Mouse (Mus musculus) kidney, postnatal 14 days (tissue): ENCODE measurements at regions not wholly inside any gene's neighbourhood (a gene's known extent, or its start where the extent isn't known, plus 50 kb on each side); places are given as distances from the start of the nearest gene placed in this dataset.

Source experiments
- DNase-seq: peaks from one replicate; pipeline ENCODE4 v3.0.0; 2022; ENCODE audit warnings: mixed read lengths

DNA sequence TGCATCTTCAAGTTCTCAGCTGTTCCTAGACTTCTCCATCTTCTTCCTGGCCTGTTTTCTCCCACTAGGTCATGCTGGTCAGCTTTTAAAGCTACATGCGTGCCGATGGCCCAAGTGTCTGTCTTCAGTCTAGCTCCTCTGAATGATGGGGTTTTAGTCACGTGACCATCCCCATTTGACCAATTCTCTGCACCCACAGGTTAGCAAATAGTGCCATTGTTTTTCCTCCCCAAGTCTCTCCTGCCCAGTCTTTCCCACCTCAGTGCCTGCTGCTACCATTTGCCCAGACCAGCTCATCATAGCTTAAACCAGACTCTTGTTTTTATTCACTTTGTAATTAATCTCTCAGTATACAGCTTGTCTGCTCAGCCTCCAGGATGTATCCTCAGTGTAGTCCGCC lies 62.3 kb downstream of the Zfp706 start:
- DNase-seq, result no peak

DNA sequence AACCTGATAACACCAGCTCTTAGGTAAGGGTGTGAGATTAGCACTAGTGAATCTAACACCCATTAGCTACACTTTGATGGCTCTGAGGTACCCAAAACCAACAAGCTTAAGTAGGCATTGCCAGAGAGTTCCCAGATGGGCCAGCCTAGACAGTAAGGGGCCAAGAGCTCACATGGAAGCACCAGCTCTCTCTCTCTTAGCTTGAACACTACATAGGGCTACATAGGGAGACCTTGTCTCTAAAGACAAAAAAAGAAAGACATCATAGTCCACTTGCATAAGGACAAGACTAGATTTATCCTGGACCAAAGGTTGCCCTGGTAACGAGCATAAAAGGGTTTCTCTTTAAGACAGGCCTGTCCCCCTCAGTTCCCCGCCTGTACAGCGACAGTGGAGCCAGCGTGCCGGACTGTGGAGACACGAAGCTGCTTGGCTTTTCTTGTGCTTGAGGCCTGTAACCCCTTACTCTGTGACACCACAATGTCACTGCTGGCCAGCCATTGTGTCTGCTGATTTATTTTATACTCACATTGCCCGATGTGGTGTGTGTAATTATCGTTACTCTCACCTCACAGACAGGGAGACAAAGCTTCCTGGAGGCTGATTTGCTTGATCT lies 62.9 kb downstream of the Zfp706 start:
- DNase-seq, result no peak

DNA sequence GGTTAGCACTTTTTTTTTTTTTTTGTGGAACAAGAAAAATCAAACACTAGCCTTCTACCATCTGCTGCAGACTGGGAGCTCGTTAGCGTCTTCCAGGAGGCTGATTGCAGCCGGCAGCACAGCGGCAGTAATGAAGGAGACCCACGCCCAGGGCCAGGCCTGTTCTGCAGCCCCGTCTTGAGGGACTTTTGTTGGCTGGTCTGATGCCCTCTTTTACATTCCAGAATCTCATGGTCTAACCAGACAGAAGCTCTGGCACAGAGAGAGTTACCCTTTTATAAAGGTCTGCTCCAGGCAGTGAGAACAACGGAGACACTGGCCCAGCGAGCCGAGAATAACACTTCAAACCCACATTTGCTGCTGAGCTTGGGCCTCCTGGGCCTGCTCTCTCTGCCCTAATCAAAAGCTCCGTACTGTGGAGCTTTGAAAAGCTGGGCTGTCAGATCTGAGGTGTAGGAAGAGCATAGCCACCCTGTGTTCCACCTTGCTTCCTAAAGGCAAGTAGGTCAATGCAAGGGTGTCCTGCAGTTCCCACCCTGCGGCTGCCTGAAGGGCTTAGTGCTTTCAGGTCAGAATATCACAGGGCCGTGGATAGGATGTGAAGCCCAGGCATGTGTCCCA lies 64.0 kb downstream of the Zfp706 start:
- DNase-seq, result no peak

DNA sequence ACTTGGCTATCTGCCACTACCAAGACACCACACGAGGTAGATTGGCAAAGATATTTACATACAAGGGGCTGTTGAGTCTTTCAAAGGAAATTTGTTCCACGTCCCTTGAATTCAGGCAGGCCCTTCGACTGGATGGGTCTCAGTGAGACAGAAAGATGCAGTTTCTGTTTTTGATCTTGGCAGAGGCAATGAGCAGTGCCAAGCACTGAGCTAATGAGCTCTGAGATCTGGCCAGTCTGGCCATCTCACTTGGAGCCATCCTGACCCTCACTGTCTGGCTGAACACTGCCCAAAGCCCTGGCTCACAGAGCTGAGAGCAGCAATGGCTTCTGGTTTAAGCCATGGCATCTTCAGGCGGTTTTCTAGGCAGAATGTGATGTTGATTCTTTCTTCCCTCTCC lies 65.3 kb downstream of the Zfp706 start:
- no peak for DNase-seq

DNA sequence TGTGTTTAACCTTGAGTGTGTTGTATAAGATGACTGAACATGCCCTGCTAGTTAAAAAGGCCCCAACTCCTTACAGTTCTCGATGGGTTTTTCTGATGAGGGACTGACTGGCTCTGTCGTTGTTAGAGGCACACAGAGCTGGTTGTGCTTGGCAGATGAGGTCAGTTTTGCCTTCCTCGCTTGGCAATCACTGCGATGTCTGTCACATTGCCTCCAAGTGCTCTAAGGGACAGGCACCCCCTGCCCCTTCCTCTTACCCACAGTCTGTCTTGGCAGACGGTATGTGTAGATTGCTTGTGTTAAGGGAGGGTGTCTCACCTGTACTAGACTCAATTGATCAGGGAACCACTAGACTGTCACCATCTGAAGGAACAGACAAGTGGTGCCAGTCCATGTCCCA lies 65.8 kb downstream of the Zfp706 start:
- no peak for DNase-seq

DNA sequence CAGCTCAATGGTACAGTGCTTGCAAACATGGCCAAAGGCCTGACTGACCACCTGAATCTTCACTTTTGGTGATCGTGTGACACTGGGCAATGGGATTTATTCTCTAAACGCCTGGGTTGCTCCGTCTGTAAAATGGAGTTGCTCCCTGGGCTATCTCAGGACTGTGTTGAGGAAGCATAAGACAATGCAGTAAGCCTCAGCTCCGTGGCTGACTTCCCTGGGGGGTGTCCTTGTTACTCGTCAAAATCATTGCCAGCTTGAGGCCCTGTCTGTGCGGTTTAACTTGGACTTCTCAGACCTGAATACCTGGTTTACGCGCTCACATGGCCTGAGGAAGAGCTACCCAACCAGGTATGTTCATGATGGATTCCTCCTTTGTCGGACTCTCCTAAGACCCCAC lies 68.0 kb downstream of the Zfp706 start:
- DNase-seq, result no peak

DNA sequence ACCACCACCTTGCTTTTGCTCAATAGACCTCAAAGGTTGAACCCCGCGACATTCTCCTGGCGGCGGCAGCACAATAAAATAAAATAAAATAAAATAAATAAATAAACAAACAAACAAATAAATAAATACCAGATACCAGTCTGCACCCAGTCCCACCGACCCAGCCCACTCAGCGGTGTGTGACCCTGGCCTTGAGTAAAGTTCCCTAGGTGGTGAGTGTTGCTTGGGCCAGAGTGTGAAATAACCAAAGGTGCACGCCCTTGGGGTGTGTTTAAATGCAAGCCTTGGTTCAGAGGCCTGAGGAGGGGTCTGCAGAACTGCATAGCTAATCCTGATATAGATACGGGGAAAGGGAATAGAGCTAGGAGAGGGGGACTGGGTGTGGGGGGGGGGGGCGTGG lies 68.4 kb downstream of the Zfp706 start:
- DNase-seq, result no peak

DNA sequence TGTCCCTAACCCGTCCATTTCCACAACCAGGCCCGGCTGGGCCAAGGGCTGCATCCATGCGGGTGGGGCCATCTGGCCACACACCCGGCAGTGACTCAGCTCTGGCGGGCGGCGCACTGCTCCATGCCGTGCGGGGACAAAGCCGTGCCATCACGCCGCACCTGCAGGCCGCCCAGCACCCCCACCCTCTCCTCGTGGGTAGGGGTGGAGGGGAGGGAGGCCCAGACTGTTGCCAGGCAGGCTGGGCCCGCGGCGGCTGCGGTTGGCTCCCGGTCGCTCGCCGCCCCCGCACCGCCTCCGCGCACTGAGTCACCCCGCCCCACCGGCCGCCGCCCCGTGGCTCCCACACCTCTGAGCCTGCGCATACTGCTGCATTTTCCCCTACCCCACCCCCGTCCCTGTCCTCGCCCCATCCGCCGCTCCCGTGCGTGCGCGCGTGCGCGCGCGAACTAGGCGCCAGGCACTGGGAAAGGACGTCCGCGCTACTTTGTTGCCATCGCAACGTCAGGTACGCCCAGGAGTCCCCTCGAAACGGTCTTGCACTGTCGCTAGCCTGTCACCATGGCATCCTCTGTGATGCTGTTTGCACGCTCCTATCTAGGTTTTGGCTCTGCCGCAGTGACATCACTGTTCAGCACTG lies 68.9 kb downstream of the Zfp706 start:
- peak; percentile 94 for DNase-seq

DNA sequence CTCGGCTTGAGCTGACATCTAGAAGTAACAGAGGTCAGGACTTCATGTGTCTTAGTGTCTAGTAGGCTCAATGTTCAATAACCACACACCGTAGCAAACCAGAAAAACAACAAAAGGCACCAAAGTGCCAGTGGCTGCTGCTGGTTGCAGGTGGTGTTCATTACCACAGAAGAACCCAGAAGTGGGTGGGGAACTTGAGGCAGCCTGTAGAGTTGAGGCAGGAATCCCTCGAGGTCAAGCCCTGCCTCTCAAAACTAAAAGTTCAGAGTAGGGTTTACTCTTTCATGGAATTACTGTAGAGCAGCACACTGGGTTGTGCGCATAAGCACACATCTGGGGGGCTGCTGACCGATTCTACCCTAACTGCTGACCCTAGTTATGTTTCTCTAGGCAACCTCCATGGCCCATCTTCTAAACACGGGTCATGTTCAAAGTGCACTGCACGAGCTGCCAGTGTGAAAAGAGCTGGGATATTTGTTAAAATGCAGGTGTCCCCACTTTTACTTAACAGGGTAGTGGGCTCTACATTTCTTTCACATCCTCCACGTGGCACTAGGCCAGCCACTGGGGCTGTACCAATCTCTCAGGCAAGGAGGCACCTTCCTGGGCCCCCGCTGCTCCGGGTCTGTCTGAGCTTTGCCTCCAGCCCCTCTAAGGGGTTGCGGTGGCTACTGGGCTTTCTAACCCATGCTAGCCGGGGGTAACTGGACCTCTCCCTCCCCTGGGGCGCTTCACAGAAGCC lies 69.6 kb downstream of the Zfp706 start:
- DNase-seq, result no peak

DNA sequence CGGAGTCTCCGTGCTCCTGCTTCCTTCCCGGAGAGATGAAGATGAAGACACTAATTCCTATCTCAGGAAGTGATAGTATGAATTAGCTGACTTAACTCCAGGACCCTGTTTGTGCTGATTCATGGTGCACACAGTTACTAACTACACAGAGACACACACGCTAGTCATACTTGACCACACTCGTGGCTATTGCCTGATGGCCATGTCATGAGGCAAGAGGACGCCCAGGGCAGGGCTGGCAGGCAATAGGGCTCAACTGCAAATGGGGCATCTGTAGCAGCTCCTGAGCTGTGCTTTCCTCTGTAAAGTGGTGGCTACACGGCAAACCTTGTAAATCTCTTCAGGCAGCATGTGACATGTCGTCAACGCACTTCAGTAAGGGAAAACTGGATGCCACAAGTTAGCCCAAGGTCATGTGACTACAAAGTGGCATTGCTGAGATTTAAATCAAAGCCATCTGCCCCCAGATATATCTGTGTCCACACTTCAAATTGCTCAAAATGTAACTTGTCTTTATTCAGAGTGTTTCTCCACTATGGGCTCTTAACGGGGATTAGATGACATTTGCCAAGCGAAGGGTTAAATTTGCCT lies 70.4 kb downstream of the Zfp706 start:
- no peak for DNase-seq

DNA sequence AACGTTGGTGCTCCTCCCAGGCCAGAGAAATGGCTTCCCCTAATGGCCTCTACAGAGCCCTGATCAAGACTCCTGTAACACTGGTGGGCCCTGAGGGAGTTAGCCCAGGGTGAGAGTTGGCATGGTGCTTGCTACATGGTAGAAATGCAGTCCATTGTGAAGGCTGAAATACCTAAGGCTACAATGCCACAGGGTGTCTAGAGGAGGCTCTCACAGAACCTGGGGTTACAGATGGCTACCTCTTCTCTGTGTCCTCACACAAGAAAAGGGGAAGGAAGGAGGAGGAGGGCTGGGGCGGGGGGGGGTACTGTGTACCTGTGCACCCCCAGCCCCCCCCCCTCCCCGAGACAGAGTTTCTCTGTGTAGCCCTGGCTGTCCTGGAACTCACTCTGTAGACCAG lies 72.8 kb downstream of the Zfp706 start:
- DNase-seq, result no peak

DNA sequence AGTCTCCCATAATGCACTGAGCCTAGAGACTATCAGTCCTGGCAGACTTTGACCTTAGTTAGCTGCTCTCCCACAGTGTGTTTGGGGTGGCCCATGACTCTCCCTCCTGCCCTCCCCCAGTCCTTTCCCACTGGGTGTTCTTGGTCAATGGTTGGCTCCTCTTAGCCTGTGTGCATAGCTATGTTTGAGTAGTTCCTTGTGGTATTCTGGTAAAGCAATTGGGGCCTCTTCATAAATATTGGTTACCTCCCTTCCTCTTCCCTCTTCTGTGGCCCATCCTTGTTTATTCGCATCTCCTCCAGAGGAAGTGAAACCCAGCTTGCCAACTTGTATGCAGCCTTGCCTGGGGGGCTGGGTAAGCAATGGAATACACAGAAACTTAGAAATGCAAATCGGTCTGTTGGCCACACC lies 74.0 kb downstream of the Zfp706 start:
- no peak for DNase-seq

DNA sequence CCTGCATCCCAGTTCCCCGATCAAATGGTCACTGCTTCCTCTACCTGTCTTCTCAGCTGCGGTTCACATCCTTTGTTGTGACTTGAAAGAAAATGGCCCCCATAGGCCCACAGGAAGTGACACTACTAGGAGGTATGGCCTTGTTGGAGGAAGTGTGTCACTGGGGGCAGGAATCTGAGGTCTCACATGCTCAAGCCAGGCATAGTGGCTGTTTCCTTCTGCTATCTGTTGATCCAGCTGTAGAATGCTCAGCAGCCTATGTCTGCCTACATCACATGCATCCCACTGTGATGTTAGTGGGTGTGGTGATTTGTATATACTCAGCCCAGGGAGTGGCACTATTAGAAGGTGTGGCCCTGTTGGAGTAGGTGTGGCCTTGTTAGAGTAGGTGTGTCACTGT lies 76.1 kb downstream of the Zfp706 start:
- no peak for DNase-seq

DNA sequence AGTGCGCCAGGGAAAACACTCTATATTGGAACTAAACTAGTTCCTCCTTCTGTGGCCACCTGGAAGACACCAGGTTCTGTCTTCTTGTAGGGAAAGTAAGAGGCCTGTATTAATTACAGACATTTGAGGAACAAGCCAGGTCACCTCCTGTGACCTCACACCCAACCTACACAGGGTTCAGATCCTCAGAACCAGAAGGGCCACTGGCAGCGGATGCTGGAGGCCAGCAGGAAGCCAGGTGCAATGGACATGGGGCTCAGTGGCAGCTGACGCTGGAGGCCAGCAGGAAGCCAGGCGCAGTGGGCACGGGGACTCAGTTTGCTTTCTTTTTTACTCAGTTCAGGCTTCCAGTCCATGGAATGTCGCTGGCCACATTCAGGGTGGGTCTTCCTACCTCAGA lies 77.1 kb downstream of the Zfp706 start:
- no peak for DNase-seq

DNA sequence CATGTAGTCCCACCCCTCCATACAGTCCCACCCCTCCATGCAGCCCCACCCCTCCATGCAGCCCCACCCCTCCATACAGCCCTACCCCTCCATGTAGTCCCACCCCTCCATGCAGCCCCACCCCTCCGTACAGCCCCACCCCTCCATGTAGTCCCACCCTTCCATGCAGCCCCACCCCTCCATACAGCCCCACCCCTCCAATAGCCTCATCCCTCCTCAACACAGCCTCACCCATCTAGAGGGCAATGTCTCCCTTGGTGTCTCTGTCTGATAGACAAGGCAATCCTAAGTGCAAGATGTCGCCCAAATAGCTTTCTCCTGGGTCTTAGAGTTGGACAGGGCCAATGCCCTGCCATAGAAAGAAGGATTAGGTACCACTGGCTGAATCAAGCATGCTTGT lies 77.8 kb downstream of the Zfp706 start:
- DNase-seq, result no peak

DNA sequence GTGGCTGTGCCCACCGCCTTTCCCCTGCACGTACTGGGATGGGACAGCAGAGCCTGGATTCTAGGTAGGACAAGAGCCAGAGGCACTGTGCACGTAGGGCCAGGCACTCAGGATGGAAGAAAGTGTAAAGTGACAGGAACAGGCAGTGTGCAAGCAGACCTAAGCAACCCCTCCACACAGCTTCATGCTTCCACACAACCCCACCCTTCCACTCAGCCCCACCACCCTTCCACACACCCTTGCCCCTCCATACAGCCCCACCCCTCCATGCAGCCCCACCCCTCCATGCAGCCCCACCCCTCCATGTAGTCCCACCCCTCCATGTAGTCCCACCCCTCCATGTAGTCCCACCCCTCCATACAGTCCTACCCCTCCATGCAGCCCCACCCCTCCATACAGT lies 78.5 kb downstream of the Zfp706 start:
- DNase-seq, result no peak

DNA sequence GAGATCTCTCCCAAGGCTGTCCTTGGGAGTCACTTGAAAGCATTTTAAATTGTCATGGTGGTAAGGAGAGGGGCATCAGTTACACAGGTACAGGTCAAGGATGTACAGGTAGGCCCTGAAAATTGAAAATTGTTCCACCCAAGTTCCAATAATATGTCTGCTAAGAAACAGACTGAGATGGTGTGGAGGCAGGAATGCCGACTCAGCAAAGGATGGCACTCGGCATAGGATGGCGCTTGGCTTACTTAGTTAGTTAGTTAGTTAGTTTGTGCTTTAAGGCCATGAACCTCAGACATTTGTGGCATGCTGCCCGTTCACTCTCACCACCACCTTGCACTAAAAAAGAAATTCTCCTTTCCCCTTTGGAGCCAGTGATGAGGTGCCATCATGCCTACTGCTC lies 78.9 kb downstream of the Zfp706 start:
- no peak for DNase-seq

DNA sequence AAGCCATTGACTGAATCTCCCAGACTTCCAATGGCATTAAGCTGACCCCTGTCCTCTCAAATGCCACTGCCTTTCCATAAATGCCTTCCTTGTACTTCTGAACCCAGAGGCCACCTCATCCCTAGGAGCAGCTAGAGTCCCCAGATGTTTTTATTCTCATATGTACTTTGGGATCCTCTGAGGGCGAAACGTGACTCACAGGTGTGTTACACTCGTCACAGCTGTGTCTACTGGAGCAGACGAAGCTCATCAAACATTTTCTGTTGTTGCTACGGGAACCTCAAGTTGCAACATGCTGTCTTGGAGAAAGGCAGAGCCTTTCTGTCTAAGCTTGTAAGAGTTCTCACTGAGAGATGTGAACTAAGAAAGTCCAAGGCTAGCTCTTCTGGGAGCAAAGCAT lies 80.1 kb downstream of the Zfp706 start:
- no peak for DNase-seq

DNA sequence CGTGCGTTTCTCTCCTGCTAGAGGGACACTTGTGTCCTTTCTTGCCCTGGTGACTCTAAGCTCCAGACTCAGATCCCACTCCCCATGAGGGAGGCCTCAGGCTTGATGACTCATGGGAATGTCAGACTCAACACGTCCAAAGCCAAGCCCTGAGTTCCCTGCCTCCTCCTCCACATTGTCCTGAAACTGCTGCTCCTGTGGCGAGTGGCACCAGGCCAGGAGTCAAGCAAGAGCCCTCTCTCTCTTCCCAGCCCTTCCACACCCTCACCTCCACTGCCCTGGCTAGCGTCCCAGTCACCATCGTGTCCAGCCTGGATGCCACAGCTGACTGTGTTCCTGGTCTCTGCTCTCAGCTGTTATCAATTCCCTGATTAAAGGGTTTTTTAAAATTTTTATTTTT lies 83.4 kb downstream of the Zfp706 start:
- peak; percentile 54 for DNase-seq

DNA sequence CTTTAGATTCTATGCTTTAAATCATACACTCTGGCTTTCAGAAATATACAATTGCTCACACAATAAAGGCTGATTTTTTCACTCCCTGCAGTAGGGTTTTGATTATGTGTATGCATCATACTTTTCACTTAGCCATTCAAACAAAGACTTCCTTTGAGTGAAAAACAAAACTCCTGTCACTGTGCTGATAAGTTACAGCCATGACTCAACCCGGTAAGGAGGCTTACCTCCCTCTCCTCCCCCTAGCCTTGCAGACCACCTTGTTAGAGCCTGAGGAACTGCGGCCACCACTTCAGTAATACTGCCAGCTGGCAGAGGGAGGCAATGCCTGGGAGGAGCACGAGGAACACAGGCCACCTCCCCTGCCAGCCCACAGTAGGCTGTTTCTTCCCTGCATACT lies 86.2 kb downstream of the Zfp706 start:
- DNase-seq, result no peak

DNA sequence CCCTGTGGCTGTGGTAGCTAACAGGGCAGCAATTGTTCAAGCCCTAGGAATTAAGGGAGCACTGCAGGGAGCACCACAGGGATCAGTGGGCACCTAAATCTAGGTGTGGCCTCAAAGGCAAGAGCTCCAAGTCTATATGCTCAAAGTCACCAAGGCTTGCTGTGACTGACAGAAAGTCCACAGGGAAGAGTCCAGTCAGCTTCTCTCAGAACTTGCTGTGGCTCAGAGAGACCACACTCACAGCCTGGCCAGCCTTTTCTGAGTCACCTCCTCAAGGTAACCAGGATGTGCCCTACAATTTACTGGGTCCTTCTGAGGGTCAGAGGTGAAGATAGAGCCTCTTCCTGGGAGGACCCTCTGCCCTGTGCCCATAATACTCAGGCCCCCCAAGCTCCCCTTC lies 86.7 kb downstream of the Zfp706 start:
- no peak for DNase-seq

DNA sequence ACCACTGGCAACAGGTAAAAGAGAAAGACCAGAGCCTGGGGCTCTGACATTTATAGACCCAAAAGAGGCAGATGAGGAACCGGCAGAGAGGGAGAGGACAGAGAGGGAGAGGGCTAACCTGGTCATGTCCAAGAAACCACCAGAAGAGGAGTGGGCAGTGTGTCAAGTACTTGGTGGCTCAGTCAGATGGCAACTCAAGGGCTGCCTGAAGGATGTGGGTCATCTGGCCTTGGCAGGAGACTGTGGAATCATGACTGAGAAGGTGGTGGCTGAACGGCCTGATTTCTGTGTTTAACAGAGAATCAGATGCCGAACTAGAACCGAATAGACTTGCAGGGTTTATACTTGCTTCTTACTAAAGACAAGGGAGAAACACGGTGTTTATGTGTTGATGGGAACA lies 87.9 kb downstream of the Zfp706 start:
- DNase-seq, result no peak

DNA sequence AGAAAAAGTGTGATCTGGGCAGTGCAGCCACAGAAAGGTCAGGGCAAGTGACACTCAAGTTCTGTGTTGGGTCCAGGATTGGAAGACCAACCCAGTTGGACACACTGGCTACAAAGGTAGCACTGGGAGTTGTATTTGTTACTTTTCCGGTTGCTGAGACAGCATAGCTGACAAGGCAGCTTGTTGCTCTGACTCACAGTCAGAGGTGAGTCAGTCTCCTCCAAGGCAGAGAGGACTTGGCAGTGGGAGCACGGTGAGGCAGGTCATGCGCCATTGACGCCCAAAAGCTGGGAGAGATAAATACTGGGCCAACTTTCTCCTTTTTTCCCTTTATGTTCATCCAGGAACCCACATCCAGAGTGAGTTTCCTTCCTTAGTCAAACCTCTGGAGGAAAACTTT lies 88.4 kb downstream of the Zfp706 start:
- no peak for DNase-seq

DNA sequence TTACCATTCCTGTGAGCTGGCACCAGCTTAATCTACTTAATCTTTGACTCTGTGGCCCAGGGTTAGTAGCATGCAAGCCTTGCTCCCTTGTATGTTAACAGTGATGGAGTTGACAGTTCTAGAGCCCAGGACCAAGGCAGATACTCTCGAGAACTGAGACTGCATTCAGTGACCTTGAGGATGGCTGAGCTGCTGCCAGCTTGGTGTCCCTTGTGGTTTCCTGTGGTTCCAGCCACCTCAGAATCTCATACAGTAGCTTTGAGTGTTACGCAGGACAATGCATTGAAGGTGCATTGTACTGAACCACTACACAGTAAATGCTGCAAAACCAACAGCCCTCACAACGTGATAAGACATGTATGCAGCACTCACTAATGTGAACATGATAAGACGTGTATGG lies 90.6 kb downstream of the Zfp706 start:
- no peak for DNase-seq
